Mouse (Mus musculus) liver (tissue): ENCODE measurements at regions not wholly inside any gene's neighbourhood (a gene's known extent, or its start where the extent isn't known, plus 50 kb on each side); places are given as distances from the start of the nearest gene placed in this dataset.
"Not testable (repeated sequence)": the region's sequence is repeated elsewhere in the genome, so short reads cannot be mapped to it uniquely, and the experiment has no call there.

Experiments
- DNase-seq: peaks from one replicate; pipeline ENCODE4 v3.0.0-alpha.2; 2020; ENCODE audit warnings: mixed read lengths

- DNase-seq = peak; percentile 26
Observed at GRCm38 (mm10) chr4:61998366-61998765, 55.6 kb downstream of the Mup20 start.

DNA sequence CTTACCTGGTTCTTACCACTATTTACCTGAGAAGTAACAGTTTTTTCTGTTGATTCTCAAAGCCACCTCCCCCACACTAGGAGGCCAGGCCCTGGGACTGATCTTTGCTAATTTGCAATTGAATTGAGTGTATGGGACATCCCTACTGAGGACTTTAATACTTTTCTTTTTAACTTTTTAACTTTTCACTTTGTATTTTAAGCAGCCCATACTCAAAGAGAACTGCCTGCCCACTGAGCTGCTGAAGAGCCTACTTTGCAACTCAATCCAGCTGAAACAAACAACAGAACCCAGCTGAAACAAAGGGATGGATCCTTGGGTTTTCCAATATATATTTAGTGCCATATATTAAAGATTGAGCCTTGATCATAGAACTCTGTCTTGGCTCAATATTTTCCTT, 64.0 kb downstream of the Mup20 start:
- not testable (repeated sequence) for DNase-seq

- no peak for DNase-seq
Observed at GRCm38 (mm10) chr4:61976159-61976558, 77.8 kb downstream of the Mup20 start.

GRCm38 (mm10) chr4:61973236-61973635, 80.7 kb downstream of the Mup20 start:
- DNase-seq = peak; percentile 20

- DNase-seq = no peak
Observed at GRCm38 (mm10) chr4:61969691-61970090, 84.3 kb downstream of the Mup20 start.

DNA sequence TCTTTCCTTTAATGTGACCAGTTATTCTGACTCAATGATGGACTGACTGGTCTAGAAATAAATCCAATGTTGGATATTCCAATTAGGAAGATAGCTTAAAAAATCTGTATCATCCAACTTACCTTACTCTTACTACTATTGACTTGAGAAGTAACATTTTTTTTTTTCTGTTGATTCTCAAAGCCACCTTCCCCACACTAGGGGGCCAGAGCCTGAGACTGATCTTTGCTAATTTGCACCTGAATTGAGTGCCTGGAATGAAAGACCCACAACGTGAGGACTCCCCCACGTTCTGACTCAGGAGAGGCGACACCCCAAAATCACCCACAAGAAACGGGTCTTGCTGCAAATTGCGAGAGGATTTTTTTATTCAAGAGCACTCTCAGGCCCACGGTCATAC, 86.3 kb downstream of the Mup20 start:
- not testable (repeated sequence) for DNase-seq

GRCm38 (mm10) chr4:61962315-61962714, 91.6 kb downstream of the Mup20 start:
- no peak for DNase-seq
